Mouse (Mus musculus): Measurements from ENCODE around the gene Gabrr1. TPM values are rescaled to one million over a fixed set of nuclear protein-coding genes. Genes with fewer than 3 reads are reported as not detected.
A peak's percentile ranks its signal among the peaks of the same experiment; 100 is the strongest.

Gene Gabrr1
- polyA plus RNA-seq, 1 experiment from 2014 or later, result 0.14 TPM

DNA sequence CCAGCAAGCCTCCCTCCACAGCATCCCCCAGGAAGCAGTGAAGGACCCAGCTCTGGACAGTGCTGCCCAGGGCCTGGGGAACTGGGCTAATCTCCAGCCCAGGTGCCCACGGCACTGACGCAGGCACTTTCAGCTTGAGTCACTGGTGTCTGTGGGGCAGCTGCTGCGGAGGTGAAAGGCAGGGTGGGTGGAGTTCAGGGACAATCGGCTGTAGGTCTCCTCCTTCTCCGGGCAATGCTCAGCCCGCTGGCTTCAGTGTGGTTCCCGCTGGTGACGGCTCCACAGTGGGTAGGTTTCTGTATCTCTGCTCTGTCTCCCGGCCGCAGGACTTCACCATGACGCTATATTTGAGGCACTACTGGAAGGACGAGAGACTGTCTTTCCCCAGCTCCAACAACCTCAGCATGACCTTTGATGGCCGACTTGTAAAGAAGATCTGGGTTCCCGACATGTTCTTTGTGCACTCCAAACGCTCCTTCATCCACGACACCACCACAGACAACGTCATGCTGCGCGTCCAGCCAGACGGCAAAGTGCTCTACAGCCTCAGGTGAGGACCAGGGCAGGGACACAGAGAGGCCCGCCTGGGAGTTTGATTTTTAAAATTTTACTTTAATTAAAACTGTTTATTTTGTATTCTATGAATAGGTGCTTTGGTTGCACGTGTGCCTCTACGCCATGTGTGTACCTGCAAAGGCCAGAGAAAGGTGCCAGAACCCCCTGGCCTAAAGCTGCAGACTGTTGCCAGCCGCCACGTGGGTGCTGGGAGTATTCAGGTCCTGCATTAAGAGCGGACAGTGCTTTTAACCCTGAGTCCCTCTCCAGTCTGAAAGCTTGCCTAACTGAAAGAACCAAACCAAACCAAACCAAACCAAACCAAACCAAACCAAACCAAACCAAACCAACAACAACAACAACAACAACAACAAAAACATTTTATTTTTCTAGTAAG, 20.0 kb downstream of the Gabrr1 start:
- no peak overlapping the region for H3K4me3 ChIP-seq
- WGBS, result 87% methylated on average over 26 of the region's 26 CpGs
- no peaks in the 10 kb centered on the region for H3K4me1 ChIP-seq
- no peak overlapping the region for H3K4me2 ChIP-seq (replicated peaks)
- H3K27me3 ChIP-seq, result no peaks in the 10 kb centered on the region
- no peak overlapping the region for H3K27ac ChIP-seq (replicated peaks)
- no peaks in the 10 kb centered on the region for H3K9me3 ChIP-seq
- no peak overlapping the region for H3K9ac ChIP-seq (replicated peaks)
- no peaks in the 10 kb centered on the region for H3K36me3 ChIP-seq
- no peak for ATAC-seq (replicated peaks)

DNA sequence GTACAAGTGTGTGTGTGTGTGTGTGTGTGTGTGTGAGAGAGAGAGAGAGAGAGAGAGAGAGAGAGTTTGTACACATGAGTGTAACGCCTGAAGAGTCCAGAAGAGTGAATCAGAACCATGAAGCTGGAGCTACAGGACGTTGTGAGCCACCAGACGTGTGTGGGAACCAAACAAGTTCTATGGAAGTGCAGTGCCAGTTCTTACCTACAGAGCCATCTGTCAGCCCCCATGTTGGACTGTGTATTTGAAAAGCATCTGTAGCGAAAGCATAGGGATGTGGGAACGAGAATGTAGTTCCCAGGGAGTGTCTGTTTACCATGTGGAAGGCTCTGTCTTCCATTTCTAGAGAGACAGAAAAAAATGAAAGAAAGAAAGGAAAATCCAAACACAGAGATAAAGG, 51.2 kb downstream of the Gabrr1 start:
- Histone ChIP-seq H3K27ac (replicated peaks) (no peak overlapping the region), H3K4me1 (peaks cover 11% of the 10 kb centered on the region), H3K4me3 (no peak overlapping the region), H3K4me2 (replicated peaks) (no peak overlapping the region), H3K36me3 (peaks cover 14% of the 10 kb centered on the region), H3K9me3 (no peaks in the 10 kb centered on the region), H3K27me3 (no peaks in the 10 kb centered on the region), H3K9ac (replicated peaks) (no peak overlapping the region)
- ATAC-seq (replicated peaks), result no peak
- WGBS, result 78% methylated on average over 5 of the region's 5 CpGs

DNA sequence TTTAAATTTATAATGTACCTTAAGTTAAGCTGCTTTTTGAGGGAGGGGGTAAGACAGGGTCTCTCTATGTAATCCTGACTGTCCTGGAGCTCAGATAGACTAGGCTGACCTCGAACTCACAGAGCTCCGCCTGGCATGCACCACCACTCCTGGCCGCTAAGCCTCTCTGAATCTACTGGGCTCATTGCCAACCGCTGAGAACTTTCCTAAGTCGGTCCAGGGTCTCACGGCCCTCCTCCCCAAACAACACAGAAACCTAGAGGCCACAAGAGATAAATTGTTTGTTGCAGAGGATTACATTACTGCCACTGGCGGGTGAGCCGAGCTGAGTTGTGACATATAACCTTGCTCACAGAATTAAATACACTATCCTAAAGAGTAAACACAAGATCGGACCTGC, 55.8 kb downstream of the Gabrr1 start:
- H3K27ac ChIP-seq (replicated peaks), result peak overlapping the region; percentile 95
- peak overlapping the region; percentile 85 for H3K4me3 ChIP-seq
- H3K4me2 ChIP-seq (replicated peaks), result peak overlapping the region; percentile 88
- no peaks in the 10 kb centered on the region for H3K9me3 ChIP-seq
- WGBS, result 7% methylated on average over 9 of the region's 9 CpGs
- ATAC-seq (replicated peaks), result no peak
- H3K4me1 ChIP-seq, result peaks cover 15% of the 10 kb centered on the region
- H3K27me3 ChIP-seq, result no peaks in the 10 kb centered on the region
- peak overlapping the region; percentile 77 for H3K9ac ChIP-seq (replicated peaks)
- H3K36me3 ChIP-seq, result peaks cover 7% of the 10 kb centered on the region

DNA sequence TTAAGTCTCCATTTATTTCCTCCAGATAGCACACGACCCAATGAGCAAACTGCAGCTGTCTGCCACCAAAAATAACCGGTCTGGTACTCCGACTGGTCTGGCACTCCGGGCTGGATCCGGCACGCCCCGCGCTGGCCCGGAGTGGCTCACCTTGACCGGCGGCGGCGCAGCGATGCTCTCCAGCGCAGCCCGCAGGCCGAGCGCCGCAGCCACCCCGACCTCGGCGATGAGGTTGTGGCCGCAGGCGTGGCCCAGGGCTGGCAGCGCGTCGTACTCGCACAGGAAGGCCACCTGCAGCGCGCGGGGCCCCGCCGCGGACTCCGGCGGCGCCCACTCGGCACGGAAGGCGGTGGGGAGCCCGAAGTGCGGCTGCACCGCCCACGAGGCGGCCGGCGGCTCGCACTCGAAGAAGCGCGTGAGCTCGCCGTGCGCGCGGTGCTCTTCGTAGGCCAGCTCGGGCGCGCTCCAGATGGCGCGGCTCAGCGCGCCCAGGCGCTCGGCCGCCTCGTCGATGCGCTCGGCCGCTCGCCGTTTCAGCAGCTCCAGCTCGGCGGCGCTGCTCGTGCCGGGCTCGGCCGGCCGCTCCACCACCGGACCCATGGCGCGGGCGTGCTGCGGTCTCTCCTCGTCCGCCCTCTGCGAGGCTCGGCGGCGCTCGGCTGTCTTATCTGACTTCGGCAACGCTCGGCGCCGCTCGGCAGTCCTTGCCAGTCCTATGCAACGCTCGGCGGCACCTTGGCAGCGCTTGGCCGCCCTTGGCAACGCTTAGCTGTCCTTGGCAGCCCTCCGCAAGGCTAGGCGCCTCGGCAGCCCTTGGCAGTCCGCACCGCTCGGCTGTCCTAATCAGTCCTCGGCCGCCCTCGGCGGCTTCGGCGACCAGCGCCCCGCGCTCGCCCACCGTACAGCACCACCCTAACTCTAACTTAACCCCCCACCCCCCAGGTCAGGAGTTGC, 56.7 kb downstream of the Gabrr1 start:
- peaks cover 3% of the 10 kb centered on the region; the same call in 1 of the 2 replicates for H3K36me3 ChIP-seq
- no peaks in the 10 kb centered on the region for H3K9me3 ChIP-seq
- peak overlapping the region; percentile 85 for H3K4me3 ChIP-seq
- peak overlapping the region; percentile 77 for H3K9ac ChIP-seq (replicated peaks)
- H3K27me3 ChIP-seq, result no peaks in the 10 kb centered on the region
- H3K4me1 ChIP-seq, result peaks cover 15% of the 10 kb centered on the region
- H3K27ac ChIP-seq (replicated peaks), result peak overlapping the region; percentile 95
- WGBS, result 1% methylated on average over 116 of the region's 123 CpGs
- peak; percentile 96 for ATAC-seq (replicated peaks)
- H3K4me2 ChIP-seq (replicated peaks), result peak overlapping the region; percentile 88

DNA sequence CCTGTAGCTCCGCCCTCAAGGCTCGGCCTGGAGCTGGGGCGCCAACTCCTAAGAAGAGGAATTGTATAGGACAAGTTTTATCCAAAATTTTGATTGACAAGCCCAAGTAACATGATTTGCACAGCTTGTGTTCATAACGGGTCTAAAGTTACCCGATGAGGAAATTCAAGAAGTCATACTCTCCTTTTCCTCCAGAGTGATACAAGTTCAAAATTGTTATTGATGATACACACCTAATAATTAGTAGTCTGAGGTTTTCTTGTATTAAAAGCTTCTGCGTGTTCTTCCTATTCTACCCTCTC, 57.4 kb downstream of the Gabrr1 start, which contains the start of gene Pm20d2:
Gene Pm20d2 (minus strand): TSS at position 3 of the 302 bp plus-strand sequence.
- Histone ChIP-seq H3K9ac (replicated peaks) (peak within 1 kb of the TSS; percentile 77), H3K4me1 (peaks cover 15% of the 10 kb centered on the region), H3K27ac (replicated peaks) (peak within 1 kb of the TSS; percentile 95), H3K36me3 (peaks cover 3% of the 10 kb centered on the region; the same call in 1 of the 2 replicates), H3K4me2 (replicated peaks) (peak within 1 kb of the TSS; percentile 88), H3K27me3 (no peaks in the 10 kb centered on the region), H3K4me3 (peak within 1 kb of the TSS; percentile 85), H3K9me3 (no peaks in the 10 kb centered on the region)
- ATAC-seq (replicated peaks), result no peak
- WGBS, result 14% methylated on average over 6 of the region's 6 CpGs

DNA sequence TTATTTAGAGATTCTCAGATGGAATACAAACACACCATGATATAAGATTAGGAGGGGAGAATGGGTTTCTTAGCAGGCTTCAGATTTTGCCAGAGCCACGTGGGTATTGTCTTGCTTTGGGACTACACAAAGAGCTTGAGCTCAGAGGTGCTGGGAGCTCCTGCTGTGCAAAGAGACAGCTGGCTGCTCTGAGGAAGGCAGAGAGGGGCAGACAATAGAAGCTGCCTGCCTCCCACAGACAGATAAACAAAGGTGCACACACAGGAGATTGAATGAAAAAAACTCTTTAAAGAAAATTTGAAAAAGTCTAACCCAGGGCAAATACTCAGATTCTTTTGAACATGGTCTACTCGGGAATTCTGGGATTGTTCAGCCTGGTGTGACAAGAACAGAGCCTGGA, 65.8 kb downstream of the Gabrr1 start:
- Histone ChIP-seq H3K9me3 (no peaks in the 10 kb centered on the region), H3K36me3 (no peaks in the 10 kb centered on the region), H3K9ac (replicated peaks) (no peak overlapping the region), H3K27me3 (no peaks in the 10 kb centered on the region), H3K4me3 (no peak overlapping the region), H3K27ac (replicated peaks) (no peak overlapping the region), H3K4me2 (replicated peaks) (no peak overlapping the region), H3K4me1 (no peaks in the 10 kb centered on the region)
- WGBS, result 1% methylated on average over 2 of the region's 2 CpGs
- ATAC-seq (replicated peaks), result no peak

DNA sequence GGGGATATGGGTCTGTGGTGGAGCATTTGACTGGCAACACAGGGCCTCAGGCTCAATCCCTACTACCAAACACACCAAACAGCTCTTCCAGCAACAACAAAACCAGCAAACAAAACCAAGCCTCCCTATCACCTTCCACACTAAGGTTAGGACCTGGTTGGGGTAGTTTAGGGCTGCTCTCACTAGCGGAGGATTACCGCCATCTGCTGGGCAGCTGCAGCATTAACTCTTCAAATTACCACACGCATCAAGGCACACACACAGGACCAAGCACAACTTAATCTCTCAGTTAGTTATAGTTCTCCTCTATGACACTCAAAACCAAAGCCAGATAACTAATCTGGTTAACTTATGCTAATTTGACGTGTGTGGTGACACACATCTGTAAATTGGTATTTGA, 72.4 kb downstream of the Gabrr1 start:
- Histone ChIP-seq H3K4me2 (replicated peaks) (no peak overlapping the region), H3K9me3 (no peaks in the 10 kb centered on the region), H3K4me1 (peaks cover 12% of the 10 kb centered on the region), H3K36me3 (no peaks in the 10 kb centered on the region), H3K9ac (replicated peaks) (no peak overlapping the region), H3K4me3 (no peak overlapping the region), H3K27ac (replicated peaks) (no peak overlapping the region), H3K27me3 (no peaks in the 10 kb centered on the region)
- 0 out of 2 replicates have a peak, but pooled peaks have one; percentile 34 for ATAC-seq (replicated peaks)
- WGBS, result 2% methylated on average over 4 of the region's 4 CpGs

DNA sequence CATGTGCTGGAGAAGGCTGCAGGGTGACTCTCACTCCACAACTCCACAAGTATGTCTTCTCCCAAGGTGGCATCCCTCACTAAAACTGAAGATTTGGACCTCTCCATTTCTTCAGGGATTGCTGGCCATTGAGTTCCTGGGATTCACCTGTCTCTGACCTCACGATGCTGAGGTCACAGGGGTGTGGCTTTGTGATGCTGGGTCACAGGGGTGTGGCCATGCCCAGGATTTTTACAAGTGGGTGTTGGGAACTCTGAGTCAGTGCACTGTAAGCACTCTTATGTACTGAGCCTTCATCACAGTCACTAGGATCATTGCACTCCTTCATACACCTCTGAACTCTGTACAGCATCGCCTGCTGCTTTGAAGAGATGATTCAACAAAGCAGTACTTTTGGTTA, 75.2 kb downstream of the Gabrr1 start:
- WGBS, result 77% methylated on average over 2 of the region's 2 CpGs

DNA sequence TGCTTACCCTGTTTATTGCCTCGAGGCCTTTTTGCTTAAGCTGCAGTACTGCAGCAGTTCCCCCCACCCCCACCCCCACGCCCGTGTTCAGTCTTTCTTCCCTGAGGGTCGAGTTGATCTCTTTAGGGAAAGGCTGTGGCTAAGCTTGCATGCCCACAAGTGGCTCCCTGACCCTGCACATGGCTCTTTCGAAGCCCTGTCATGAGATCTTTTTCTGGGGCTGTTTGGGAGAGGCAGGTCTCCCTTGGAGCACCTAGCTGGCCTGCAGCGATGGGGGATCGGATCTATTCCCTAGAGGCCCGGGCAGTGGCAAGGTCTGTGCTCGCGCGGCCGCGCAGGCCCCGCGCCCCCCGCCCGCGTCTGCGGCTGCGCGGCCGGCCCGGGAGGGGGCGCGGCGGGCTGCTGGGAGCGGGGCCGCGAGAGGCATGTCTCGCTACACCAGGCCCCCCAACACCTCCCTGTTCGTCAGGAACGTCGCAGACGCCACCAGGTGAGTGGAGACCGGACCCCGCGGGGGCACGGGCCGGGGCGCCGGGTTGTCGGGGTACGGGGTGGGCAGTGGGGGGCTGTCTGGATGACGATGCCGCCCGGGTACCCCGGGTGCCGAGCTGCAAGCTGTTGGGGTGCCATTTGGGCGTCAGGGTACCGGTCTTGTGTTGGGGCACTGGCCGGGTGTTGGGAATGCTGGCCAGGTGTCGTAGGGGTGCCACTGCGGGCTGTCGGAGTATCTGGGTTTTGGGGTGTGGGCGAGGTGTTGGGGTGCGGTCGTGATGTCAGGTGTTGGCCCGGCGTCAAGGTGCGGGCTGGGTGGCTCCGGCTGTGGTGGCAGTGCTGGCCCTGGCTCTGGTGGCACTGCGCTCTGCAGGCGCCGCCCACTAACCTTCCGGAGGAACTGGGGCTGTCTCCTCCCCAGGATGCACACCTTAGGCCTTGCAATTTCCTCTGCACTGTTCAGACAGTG, 76.8 kb downstream of the Gabrr1 start, which contains the start of gene Srsf12:
Gene Srsf12 (plus strand): TSS at position 111 of the 961 bp plus-strand sequence.
- Histone ChIP-seq H3K27me3 (no peaks in the 10 kb centered on the region), H3K4me1 (peaks cover 20% of the 10 kb centered on the region), H3K4me3 (peak within 1 kb of the TSS; percentile 89), H3K4me2 (replicated peaks) (peak within 1 kb of the TSS; percentile 87), H3K27ac (replicated peaks) (peak within 1 kb of the TSS; percentile 80), H3K36me3 (no peaks in the 10 kb centered on the region), H3K9ac (replicated peaks) (peak within 1 kb of the TSS; percentile 93), H3K9me3 (no peaks in the 10 kb centered on the region)
- peak; percentile 90 for ATAC-seq (replicated peaks)
- under 1% methylated on average over 61 of the region's 65 CpGs for WGBS

More for the DNA sequence above, 75.2 kb downstream of the Gabrr1 start:
- Histone ChIP-seq H3K4me2 (replicated peaks) (no peak overlapping the region), H3K9me3 (no peaks in the 10 kb centered on the region), H3K4me1 (peaks cover 20% of the 10 kb centered on the region), H3K27ac (replicated peaks) (no peak overlapping the region), H3K27me3 (no peaks in the 10 kb centered on the region), H3K36me3 (no peaks in the 10 kb centered on the region), H3K4me3 (no peak overlapping the region), H3K9ac (replicated peaks) (no peak overlapping the region)
- no peak for ATAC-seq (replicated peaks)

Measured in forebrain, embryonic 15.5 days (tissue).